Mouse (Mus musculus): ENCODE measurements around the gene Spry2. TPM values are rescaled to one million over a fixed set of nuclear protein-coding genes. Genes with fewer than 3 reads are reported as not detected.

The Spry2 gene
- polyA plus RNA-seq, 1 experiment from 2014 or later: 71.3 TPM

- Histone ChIP-seq H3K36me3 (ENCODE audit: control insufficient read depth, insufficient read depth, low read length) (no peaks in the 10 kb centered on the region), H3K4me1 (ENCODE audit: control insufficient read depth, insufficient read depth, low read length) (no peaks in the 10 kb centered on the region), H3K9me3 (ENCODE audit: control insufficient read depth, low read length) (no peaks in the 10 kb centered on the region; the same call in 1 of the 2 replicates), H3K4me3 (ENCODE audit: low read depth, low read length) (no peak overlapping the region), H3K27ac (replicated peaks; ENCODE audit: low read depth, low read length) (no peak overlapping the region), H3K9ac (ENCODE audit: low read length) (no peak overlapping the region), H3K4me2 (ENCODE audit: low read depth, severe bottlenecking) (no peak overlapping the region), H3K27me3 (ENCODE audit: control insufficient read depth, insufficient read depth, low read length) (no peaks in the 10 kb centered on the region)
- no peak for ATAC-seq (ENCODE audit: insufficient number of reproducible peaks, low FRiP score, low TSS enrichment, low read depth)
- no peak for DNase-seq (ENCODE audit: low spot score)
- WGBS: 89% methylated on average over 4 of the region's 4 CpGs
These were observed 36.3 kb downstream of the Spry2 start for GRCm38 (mm10) chr14:105860276-105860675.

- H3K4me3 ChIP-seq (ENCODE audit: low read depth, low read length): no peak overlapping the region
- no peak overlapping the region for H3K9ac ChIP-seq (ENCODE audit: low read length)
- H3K9me3 ChIP-seq (ENCODE audit: control insufficient read depth, low read length): no peaks in the 10 kb centered on the region; the same call in 1 of the 2 replicates
- H3K27ac ChIP-seq (replicated peaks; ENCODE audit: low read depth, low read length): no peak overlapping the region
- no peak overlapping the region for H3K4me2 ChIP-seq (ENCODE audit: low read depth, severe bottlenecking)
- H3K27me3 ChIP-seq (ENCODE audit: control insufficient read depth, insufficient read depth, low read length): no peaks in the 10 kb centered on the region
- WGBS: 36% methylated on average over 2 of the region's 2 CpGs
- DNase-seq (ENCODE audit: low spot score) (no peak), ATAC-seq (ENCODE audit: insufficient number of reproducible peaks, low FRiP score, low TSS enrichment, low read depth) (no peak)
- no peaks in the 10 kb centered on the region for H3K4me1 ChIP-seq (ENCODE audit: control insufficient read depth, insufficient read depth, low read length)
- no peaks in the 10 kb centered on the region for H3K36me3 ChIP-seq (ENCODE audit: control insufficient read depth, insufficient read depth, low read length)
These were observed 36.7 kb downstream of the Spry2 start for GRCm38 (mm10) chr14:105859876-105860275.

GRCm38 (mm10) chr14:105859368-105859767, 37.3 kb downstream of the Spry2 start:
- Histone ChIP-seq H3K36me3 (ENCODE audit: control insufficient read depth, insufficient read depth, low read length) (no peaks in the 10 kb centered on the region), H3K27me3 (ENCODE audit: control insufficient read depth, insufficient read depth, low read length) (no peaks in the 10 kb centered on the region), H3K4me1 (ENCODE audit: control insufficient read depth, insufficient read depth, low read length) (no peaks in the 10 kb centered on the region), H3K27ac (replicated peaks; ENCODE audit: low read depth, low read length) (no peak overlapping the region), H3K4me2 (ENCODE audit: low read depth, severe bottlenecking) (no peak overlapping the region), H3K4me3 (ENCODE audit: low read depth, low read length) (no peak overlapping the region), H3K9me3 (ENCODE audit: control insufficient read depth, low read length) (no peaks in the 10 kb centered on the region; the same call in 1 of the 2 replicates), H3K9ac (ENCODE audit: low read length) (no peak overlapping the region)
- 23% methylated on average over 4 of the region's 4 CpGs for WGBS
- ATAC-seq (ENCODE audit: insufficient number of reproducible peaks, low FRiP score, low TSS enrichment, low read depth) (no peak), DNase-seq (ENCODE audit: low spot score) (no peak)

GRCm38 (mm10) chr14:105858935-105859334, 37.7 kb downstream of the Spry2 start:
- H3K27ac ChIP-seq (replicated peaks; ENCODE audit: low read depth, low read length): no peak overlapping the region
- no peak overlapping the region for H3K4me3 ChIP-seq (ENCODE audit: low read depth, low read length)
- no peaks in the 10 kb centered on the region; the same call in 1 of the 2 replicates for H3K9me3 ChIP-seq (ENCODE audit: control insufficient read depth, low read length)
- ATAC-seq (ENCODE audit: insufficient number of reproducible peaks, low FRiP score, low TSS enrichment, low read depth) (no peak), DNase-seq (ENCODE audit: low spot score) (no peak)
- no peaks in the 10 kb centered on the region for H3K36me3 ChIP-seq (ENCODE audit: control insufficient read depth, insufficient read depth, low read length)
- no peaks in the 10 kb centered on the region for H3K4me1 ChIP-seq (ENCODE audit: control insufficient read depth, insufficient read depth, low read length)
- no peaks in the 10 kb centered on the region for H3K27me3 ChIP-seq (ENCODE audit: control insufficient read depth, insufficient read depth, low read length)
- H3K9ac ChIP-seq (ENCODE audit: low read length): no peak overlapping the region
- no peak overlapping the region for H3K4me2 ChIP-seq (ENCODE audit: low read depth, severe bottlenecking)
- 35% methylated on average over 5 of the region's 5 CpGs for WGBS

DNA sequence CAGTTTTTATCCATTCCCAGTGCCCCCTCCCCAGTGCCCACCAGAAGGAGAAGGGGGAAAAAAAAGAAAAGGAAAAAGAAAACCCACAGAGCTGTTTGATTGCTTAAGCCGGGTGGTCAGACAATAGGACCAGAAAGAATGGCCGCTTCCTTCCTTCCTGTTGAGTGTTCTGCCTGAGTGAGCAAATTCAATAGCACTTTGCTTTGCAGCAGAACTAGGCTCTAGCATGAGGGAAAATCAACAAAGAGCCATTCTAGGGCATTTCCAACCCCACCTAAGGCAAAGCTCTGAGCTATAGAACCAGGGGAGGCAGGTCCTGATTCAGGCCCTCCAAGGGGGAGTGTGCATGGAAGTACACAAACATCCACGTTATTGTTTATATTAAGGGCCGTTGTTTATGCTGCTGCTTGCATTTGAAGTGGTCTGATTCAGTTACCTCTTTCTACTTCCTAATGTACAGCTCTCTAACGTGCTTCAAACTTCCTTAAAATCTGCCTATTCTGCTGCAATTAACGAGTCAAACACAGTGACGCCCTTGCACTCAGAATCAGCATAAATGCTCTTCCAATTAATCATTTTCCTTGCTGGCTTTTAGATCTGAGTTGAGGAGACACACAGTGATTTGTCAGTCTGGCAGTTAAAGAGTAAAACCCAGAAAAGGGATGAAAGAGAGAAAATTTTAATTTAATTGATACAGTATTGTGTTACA, 45.1 kb downstream of the Spry2 start:
- H3K4me2 ChIP-seq (ENCODE audit: low read depth, severe bottlenecking): no peak overlapping the region
- H3K27ac ChIP-seq (replicated peaks; ENCODE audit: low read depth, low read length): no peak overlapping the region
- no peak for DNase-seq (ENCODE audit: low spot score)

More for the DNA sequence above, 45.1 kb downstream of the Spry2 start:
- Histone ChIP-seq H3K27me3 (ENCODE audit: control insufficient read depth, insufficient read depth, low read length) (no peaks in the 10 kb centered on the region), H3K4me1 (ENCODE audit: control insufficient read depth, insufficient read depth, low read length) (no peaks in the 10 kb centered on the region), H3K4me3 (ENCODE audit: low read depth, low read length) (no peak overlapping the region), H3K9me3 (ENCODE audit: control insufficient read depth, low read length) (no peaks in the 10 kb centered on the region), H3K36me3 (ENCODE audit: control insufficient read depth, insufficient read depth, low read length) (no peaks in the 10 kb centered on the region), H3K9ac (ENCODE audit: low read length) (no peak overlapping the region)
- 57% methylated on average over 7 of the region's 7 CpGs for WGBS
- ATAC-seq (ENCODE audit: insufficient number of reproducible peaks, low FRiP score, low TSS enrichment, low read depth): no peak

Other genes with a start within 250 kb of the Spry2 start
- not detected in 2 replicates for gene Trim52, start 209.4 kb upstream of the Spry2 start, polyA plus RNA-seq (2014; fragmentation: Nextera tagmentation; extraction: Ambion mirVana)